Mouse (Mus musculus): ENCODE results near the gene Cd24a.
A peak's percentile ranks its signal among the peaks of the same experiment; 100 is the strongest.

Cd24a gene

GRCm38 (mm10) chr10:43584538-43584937 is 6.5 kb downstream of the Cd24a start:
- no peak for DNase-seq (ENCODE audit: low spot score)

GRCm38 (mm10) chr10:43588470-43589177 is 10.5 kb downstream of the Cd24a start:
- DNase-seq (ENCODE audit: low spot score): no peak

- no peak for DNase-seq (ENCODE audit: low spot score)
Measured at GRCm38 (mm10) chr10:43591477-43591876, 13.4 kb downstream of the Cd24a start.

DNA sequence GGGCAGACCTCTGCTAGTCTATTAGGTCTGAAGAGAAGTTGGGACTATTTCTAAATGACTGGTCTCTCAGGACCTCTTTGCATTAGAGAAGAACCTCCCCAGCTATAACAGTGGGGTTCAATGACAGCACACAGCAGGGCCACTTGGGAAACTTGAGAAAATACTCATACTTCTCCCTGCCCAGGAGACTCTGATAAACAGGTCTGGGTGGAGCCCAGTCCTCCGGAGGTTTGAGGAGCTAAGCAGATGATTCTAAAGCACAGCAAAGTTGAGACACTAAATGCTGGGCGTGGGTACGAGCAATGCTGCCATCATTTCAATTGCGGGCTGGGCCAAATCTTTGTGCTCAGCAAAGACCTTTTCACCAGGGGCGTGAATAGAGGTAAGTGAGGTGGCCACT is 15.1 kb downstream of the Cd24a start:
- DNase-seq (ENCODE audit: low spot score): no peak

DNA sequence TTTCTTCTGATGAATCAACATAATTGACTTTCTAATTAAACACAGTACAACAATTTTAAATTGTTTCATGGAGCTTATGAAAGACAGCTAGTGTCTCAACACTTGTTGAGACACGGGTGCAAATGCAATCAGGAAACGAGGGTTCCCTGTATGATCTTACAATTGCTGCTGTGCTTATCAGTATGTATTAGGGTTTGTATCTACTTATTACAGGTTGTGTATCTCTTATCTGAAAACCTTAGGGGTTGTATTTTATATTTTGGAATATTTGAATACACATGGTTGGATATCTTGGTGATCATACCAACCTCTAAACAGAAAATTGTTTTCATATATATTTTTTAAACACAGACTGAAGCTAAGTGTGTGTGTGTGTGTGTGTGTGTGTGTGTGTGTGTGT is 16.1 kb downstream of the Cd24a start:
- no peak for DNase-seq (ENCODE audit: low spot score)

DNA sequence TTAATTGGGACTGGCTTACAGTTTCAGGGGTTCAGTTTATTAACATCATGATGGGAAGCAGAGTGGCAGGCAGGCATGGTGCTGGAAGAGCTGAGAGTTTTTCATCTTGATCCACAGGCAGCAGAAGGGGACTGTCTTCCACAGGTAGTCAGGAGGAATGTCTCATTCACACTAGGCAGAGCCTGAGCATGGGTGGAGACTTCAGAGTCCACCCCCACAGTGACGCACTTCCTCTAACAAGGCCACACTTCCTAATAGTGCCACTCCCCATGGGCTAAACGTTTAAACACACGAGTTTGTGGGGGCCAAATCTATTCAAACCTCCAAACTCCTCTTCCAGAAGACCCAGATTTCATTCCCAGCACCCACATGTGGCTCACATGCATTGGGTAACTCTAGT is 16.8 kb downstream of the Cd24a start:
- DNase-seq (ENCODE audit: low spot score): no peak

GRCm38 (mm10) chr10:43598067-43598726 is 20.1 kb downstream of the Cd24a start:
- no peak for DNase-seq (ENCODE audit: low spot score)

DNA sequence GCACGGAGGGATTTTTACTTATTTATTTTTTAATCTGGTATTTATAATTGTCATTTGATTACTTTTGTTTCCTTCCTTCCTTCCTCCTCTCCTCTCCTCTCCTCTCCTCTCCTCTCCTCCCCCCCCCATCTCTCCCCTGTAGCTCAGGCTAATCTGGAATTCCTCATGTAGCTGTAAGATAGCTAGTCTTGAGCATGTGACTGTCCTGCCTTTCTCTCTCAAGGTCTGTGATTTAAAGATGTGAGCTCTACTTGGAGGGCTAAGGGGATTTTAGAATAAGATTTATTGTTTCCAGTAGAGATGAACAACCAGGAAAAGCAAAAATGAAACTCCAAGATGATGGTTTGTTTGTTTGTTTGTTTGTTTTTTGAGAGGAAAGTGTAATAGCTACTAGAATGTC is 23.0 kb downstream of the Cd24a start:
- no peak for DNase-seq (ENCODE audit: low spot score)

DNA sequence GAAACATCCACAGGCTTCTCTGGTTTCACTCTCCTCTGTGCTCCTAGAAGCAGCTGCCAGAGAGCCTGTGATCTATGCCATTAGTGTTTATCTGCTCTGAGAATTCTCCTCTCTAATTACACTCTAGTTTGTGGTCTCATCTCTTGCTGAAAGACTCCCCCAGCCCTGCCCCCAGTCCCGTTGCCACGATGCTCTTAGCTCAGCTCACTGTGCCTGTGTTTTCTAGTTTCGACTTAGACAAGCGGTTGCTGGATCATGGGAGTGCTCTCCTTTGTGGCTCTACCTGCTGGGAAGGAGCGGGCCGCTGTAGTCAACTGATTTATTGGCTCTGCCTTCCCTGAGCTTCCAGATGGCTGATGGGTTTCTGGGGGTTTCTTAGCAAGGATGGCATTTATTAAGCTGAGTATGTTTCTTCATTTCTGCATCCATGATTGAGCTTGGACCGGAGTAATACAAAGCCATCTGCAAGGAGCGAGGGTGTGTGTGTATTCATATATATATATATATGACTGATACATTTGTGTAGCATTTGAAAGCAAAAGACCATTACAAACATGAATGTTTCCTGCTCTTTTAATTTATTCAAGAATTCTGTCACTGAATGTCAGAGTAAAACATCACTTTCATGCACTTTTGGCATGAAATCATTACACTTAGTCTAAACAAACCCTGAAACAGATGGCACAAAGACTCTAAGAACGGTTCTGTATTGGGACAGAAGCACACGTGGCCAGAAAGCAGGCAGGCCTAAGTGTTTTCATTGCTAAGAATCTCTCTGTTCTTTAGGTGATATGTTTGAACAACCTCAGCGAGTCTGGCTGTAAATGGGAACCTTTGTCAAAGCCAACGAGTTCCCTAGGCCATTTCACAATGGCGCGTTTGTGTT is 23.7 kb downstream of the Cd24a start:
- DNase-seq (ENCODE audit: low spot score): peak; percentile 46

- DNase-seq (ENCODE audit: low spot score): no peak
Measured at GRCm38 (mm10) chr10:43603975-43604686, 26.0 kb downstream of the Cd24a start.

GRCm38 (mm10) chr10:43604687-43605250 is 26.7 kb downstream of the Cd24a start:
- no peak for DNase-seq (ENCODE audit: low spot score)

GRCm38 (mm10) chr10:43605901-43606300 is 27.8 kb downstream of the Cd24a start:
- DNase-seq (ENCODE audit: low spot score): no peak

DNA sequence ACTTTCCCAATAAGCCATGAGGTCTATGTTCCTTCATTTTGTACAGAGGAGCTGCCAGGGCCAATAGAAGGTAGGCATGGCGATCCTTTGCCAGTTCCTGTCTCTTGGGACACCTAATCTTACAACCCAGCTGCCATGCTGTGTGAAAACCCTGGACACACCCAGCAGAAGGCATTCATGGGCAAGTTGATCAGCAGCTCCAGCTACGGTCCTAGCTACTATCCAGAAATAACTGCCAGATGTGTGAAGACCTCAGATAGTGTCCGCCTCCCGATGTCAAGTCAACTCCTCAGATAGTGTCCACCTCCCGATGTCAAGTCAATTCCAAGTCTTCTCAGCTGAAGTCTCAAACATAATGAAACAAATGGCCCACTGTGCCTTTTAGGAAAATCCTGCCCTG is 31.4 kb downstream of the Cd24a start:
- DNase-seq (ENCODE audit: low spot score): no peak

GRCm38 (mm10) chr10:43609958-43610357 is 31.9 kb downstream of the Cd24a start:
- DNase-seq (ENCODE audit: low spot score): no peak

DNA sequence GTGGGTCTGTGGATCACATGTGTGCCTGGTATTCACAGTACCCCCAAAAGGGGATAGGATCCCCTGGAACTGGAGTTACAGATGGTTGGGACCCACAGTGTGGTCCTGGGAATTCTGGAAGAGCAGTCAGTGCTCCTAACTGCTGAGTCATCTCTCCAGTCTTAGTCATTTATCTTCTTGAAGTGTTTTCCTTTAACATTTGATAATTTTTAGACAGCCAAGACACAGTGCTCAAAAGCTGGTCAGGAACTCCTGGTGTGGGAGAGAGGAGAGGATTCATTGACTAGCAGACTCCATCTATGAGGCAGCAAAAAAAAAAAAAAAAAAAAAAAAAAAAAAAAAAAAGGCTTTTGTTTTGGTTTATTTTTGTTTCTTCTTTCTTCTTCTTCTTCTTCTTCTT is 33.0 kb downstream of the Cd24a start:
- DNase-seq (ENCODE audit: low spot score): no peak

GRCm38 (mm10) chr10:43619059-43619531 is 41.0 kb downstream of the Cd24a start:
- DNase-seq (ENCODE audit: low spot score): peak; percentile 48

DNA sequence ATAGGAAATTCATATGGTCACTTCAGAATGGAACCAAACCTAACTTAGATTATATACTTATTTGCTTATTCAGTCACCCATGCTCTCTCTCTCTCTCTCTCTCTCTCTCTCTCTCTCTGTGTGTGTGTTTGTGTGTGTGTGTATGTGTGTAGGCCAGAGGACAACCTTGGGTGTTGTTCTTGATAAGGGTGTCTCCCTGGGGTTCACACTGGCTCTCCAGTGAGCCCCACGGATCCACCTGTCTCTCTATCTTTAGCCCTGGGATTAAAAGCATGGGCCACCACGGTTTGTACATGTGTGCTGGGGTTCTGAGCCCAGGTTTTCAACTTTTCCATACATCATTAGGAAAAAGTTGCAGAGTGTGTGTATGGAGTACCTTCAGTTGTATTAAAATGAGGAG is 41.9 kb downstream of the Cd24a start:
- DNase-seq (ENCODE audit: low spot score): no peak

- no peak for DNase-seq (ENCODE audit: low spot score)
Measured at GRCm38 (mm10) chr10:43623510-43623909, 45.4 kb downstream of the Cd24a start.

- DNase-seq (ENCODE audit: low spot score): no peak
Measured at GRCm38 (mm10) chr10:43624362-43624761, 46.3 kb downstream of the Cd24a start.

DNA sequence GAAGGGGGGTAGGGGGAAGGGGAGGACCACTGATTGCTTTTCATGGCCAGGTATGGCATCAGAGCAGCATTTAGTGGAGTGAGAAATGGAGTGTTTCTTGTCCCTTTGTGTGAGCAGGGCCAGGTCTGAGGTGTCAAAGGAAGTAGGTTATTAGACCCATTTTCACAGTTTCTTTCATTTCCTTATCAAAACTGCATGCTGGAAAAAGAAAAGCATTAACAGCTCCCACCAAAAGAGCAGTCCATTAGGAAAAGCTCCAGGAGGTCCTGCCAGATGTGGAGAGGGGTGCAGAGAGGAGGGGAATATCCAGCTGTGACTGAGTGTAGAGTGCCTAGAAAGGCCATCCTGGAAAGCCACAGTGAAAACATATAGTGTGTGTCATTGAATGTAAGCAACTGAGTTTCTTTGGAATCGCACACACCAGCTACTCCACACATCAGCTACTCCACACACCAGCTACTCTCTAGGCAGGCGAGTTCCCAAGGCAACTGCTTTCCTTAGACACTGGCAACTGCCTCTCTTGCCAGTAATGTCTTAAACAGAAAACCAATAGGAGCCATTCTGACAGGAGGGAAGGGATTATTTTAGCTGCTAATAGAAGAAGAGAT is 46.8 kb downstream of the Cd24a start:
- no peak for DNase-seq (ENCODE audit: low spot score)

DNA sequence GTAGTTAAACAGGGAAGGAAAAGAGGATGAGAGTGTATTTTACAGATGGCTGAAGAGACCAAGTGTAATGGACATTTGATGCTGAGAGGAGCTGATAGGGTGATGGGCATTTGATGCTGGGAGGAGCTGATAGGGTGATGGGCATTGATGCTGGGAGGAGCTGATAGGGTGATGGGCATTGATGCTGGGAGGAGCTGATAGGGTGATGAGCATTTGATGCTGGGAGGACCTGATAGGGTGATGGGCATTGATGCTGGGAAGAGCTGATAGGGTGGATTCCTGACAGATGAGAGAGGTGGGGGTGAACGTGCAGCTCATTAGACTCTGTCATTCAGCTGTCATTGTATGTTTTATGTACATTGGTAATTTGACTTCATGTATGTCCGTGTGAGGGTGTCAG is 47.5 kb downstream of the Cd24a start:
- no peak for DNase-seq (ENCODE audit: low spot score)
